10 mouse cellular contexts compared by ENCODE assay signal in the genomic region with DNA sequence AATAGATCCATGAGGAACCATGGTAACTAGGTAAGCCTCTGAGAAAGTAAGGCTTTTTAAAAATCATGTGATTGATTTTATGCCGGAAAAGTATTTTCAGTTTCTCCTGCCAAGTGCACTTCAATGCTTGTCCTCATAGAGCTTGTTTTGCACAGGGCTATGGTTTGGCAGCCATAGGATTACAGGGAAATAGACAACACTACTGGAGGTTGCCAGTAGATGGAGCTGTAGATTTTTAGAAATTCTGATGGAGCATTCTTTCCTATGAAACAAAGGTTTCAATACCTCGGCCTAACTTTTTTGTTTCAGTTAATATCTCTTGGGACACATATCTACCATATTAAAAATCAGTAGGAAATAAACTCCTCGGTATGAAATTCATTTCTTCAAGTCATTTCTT.
A peak's percentile ranks its signal among the peaks of the same experiment; 100 is the strongest.
DNase-seq lines count a peak whose midpoint lies in the region; ATAC-seq and TF ChIP-seq lines count a peak whose summit lies in the region.
"Had no signal": no experiment of that assay in that cellular context is flagged by ENCODE, and none has a peak within 500 bp of the region (broad histone marks: within the 10 kb centered on the region; RNA-seq: fewer than 3 reads in every experiment).

No protein-coding gene starts in this region.

- TF ChIP-seq POLR2A in kidney, adult 2 months (IDR thresholded peaks at IDR 0.05; ENCODE audit: low read depth, low read length): no peak

- 48% methylated on average over 3 of the region's 3 CpGs for WGBS in kidney, adult 2 months

- peak; percentile 58 for DNase-seq in kidney, adult 2 months
- no peak for DNase-seq in kidney, adult 11 months
- peak; percentile 60 for DNase-seq in R1 (ENCODE audit: low read depth, low spot score)
- DNase-seq in kidney, postnatal 36 days: peak; percentile 21 to 47
- DNase-seq in thymus, postnatal 36 days: no peak
- no peak for DNase-seq in cerebellum, adult 11-12 months

- no peaks in the 10 kb centered on the region for H3K9me3 ChIP-seq in E14TG2a.4 (ENCODE audit: low read length)
- H3K9me3 ChIP-seq: hindbrain, embryonic 13.5 days had no signal

- no peaks in the 10 kb centered on the region for H3K4me1 ChIP-seq in kidney, adult 2 months (ENCODE audit: control insufficient read depth, insufficient read depth, low read length)
- H3K4me1 ChIP-seq in E14TG2a.4 (replicated peaks; ENCODE audit: low read depth, low read length): peaks cover 19% of the 10 kb centered on the region
- H3K4me1 ChIP-seq: hindbrain, embryonic 13.5 days had no signal

- no peak overlapping the region for H3K4me3 ChIP-seq in kidney, adult 2 months (ENCODE audit: insufficient read depth, low read depth, low read length)
- no peak overlapping the region for H3K4me3 ChIP-seq in E14TG2a.4 (replicated peaks; ENCODE audit: low read length)
- H3K4me3 ChIP-seq: erythroblast, embryonic 14.5 days; hindbrain, embryonic 13.5 days had no signal

- no peak overlapping the region for H3K27ac ChIP-seq in kidney, adult 2 months (ENCODE audit: insufficient read depth, low read depth, low read length)
- H3K27ac ChIP-seq: hindbrain, embryonic 13.5 days had no signal

- no peaks in the 10 kb centered on the region for H3K36me3 ChIP-seq in kidney, adult 2 months (ENCODE audit: control insufficient read depth, insufficient read depth, low read length)
- no peaks in the 10 kb centered on the region for H3K36me3 ChIP-seq in E14TG2a.4 (ENCODE audit: insufficient read depth, low read length)
- H3K36me3 ChIP-seq: hindbrain, embryonic 13.5 days had no signal

- no peak for TF ChIP-seq CTCF in kidney, adult 2 months (conservative IDR thresholded peaks at IDR 0.05; ENCODE audit: insufficient read depth, insufficient read length, low read depth, low read length)
- peak; percentile 67 for TF ChIP-seq CTCF in E14TG2a.4 (conservative IDR thresholded peaks at IDR 0.05; ENCODE audit: low read length)

- no peak for ATAC-seq in activated CD4-positive, CD25-positive, alpha-beta regulatory T cell, adult 4 months

- no peaks in the 10 kb centered on the region for H3K27me3 ChIP-seq in kidney, adult 2 months (replicated peaks; ENCODE audit: control insufficient read depth, insufficient read depth, low read length)
- no peaks in the 10 kb centered on the region for H3K27me3 ChIP-seq in E14TG2a.4 (ENCODE audit: insufficient read depth, low read length)
- H3K27me3 ChIP-seq: hindbrain, embryonic 13.5 days had no signal

Comparison
In these comparisons a context has a peak if more than half of its experiments do, and no peak if none do; other contexts are left out.
1. DNase-seq: peak in kidney, adult 2 months (single experiment), R1 (single experiment) and kidney, postnatal 36 days (2 of 2); none in kidney, adult 11 months (single experiment), thymus, postnatal 36 days (0 of 2) and cerebellum, adult 11-12 months (single experiment).